Mouse (Mus musculus) testis, postnatal 10 days (tissue): ENCODE measurements around the gene Dnajc15.

Experiments
- DNase-seq: peaks from one replicate; pipeline ENCODE4 v3.0.0; 2021; ENCODE audit warnings: low spot score

Dnajc15 gene

DNA sequence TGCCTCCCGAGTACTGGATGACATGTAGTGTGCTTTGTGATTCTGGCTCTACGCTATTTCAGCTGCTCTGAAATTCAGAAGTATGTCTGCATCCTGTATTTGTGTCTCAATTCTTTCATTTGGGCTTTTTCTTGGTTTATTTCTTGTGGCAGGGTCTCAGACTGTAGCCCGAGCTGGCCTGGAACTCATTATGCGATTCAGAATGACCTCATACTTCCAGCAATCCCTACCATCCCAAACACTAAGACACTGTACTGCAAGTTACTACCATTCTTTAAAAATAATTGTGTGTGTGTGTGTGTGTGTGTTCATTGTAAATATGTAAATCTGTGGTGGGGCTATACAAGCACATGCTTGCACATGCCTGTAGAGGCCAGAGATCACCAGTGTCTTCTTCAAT lies 78.4 kb downstream of the Dnajc15 start:
- no peak for DNase-seq

DNA sequence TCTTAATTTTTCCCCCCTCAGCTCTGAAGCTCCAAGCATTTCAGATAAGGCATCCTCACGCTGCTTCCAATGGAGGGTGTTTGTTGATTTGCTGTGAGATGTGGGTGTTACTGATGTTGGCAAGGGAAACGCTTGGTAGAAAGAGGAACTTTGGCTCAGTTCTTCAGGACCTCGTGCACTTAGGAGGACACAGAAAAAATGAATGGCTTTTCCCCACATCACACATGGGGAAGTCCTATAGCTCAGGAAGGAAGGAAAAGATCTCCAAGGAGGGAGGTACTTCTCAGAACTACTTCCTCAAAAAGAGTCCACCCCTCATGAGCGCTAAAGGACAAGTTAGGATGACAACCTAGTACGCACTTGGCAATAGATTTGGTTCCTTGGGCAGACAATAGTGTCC lies 79.7 kb downstream of the Dnajc15 start:
- no peak for DNase-seq

- DNase-seq, result no peak
Observed at GRCm38 (mm10) chr14:77794285-77794949, 80.5 kb downstream of the Dnajc15 start.

DNA sequence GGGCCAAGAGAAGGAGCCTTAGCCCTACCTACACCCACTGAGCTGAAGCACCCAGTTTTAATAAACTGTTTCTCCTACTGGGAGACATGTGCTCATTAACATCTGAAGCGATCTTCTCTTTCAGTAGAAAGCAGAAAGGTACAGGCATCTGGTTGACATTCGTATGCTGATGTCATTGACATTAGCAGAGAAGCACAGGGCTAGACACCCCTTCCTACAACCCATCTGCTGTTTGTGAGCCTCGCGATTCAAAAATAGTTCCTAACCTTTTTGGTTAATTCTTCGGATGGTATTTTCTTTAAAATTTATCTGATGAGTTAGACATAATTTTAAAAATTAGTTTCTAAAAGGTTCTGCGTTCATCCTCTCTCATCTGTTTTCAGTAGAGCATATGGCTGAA lies 81.9 kb downstream of the Dnajc15 start:
- no peak for DNase-seq

- DNase-seq, result no peak
Observed at GRCm38 (mm10) chr14:77783217-77783616, 91.7 kb downstream of the Dnajc15 start.

GRCm38 (mm10) chr14:77777365-77777764 lies 97.6 kb downstream of the Dnajc15 start:
- DNase-seq, result no peak

DNA sequence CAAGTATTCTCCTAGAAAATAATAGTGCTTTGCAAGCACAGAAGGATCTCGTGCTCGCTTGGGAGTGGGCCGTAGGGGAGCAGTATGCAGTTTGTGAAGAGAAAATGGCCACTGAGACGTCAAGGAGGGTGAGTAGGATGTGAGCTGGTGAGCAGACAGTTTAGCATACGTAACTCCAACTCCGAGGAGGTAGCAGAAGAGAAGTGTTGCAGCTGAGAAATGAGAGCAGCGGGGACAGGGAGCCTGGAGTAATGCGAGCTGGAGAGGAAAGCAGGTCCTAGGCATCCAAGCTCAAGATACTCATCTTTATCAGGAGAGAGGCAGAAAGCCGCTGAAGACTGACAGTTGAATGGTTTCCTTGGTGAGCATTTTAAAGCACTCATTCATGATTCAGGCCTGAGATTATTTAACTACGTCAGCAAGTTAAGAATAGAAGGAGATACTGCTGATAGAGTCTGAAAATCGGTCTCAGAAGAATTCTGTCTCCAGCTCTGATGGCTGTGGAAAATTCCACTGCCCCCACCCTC lies 98.9 kb downstream of the Dnajc15 start:
- no peak for DNase-seq

DNA sequence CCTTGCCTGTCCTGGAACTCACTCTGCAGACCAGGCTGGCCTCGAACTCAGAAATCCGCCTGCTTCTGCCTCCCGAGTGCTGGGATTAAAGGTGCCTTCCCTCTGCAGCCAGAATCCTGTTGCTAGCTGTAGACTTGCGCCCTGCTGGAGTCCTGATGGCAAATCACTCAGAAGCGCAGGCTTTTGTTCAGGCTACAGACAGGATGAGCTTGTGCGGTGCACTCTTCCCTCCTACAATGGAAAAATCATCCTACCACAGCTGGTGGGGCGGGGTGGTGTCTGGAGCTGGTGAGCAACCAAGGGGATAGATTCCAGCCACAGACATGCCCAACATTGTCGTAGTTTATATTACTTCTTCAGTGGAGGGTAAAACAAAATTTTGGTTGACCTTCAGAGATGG lies 101.6 kb downstream of the Dnajc15 start:
- DNase-seq, result no peak

DNA sequence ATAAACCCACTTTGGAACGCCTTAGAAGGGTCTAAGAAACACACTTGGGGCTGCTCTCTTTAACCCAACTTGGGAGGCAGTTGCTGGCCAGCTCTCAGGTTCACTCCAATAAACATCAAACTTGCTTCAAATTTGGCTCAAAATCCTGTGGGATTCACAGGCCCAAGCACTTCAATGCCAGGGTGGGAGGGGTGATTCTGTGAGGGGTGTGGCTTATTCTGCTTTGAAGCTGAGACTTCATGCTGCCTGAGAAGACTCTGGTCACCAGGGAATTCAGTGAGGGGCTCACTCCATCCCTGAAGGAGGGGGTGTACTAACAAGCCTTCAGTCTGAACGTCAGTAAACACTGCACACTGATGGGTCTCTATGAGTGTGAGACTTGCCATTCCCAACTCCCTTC lies 103.3 kb downstream of the Dnajc15 start:
- no peak for DNase-seq
